Mouse (Mus musculus) lung, embryonic 16.5 days (tissue): ENCODE measurements around the gene Hyal3. TPM values are rescaled to one million over a fixed set of nuclear protein-coding genes. Genes with fewer than 3 reads are reported as not detected.

Experiments used
- ATAC-seq: fragments of 200-750 bp; cut with Nextera tagmentation; 2 replicates; pipeline ENCODE4 v1.8.0; 2017; ENCODE audit warnings: low read depth, mild to moderate bottlenecking, moderate library complexity
- H3K27ac ChIP-seq: fragments of 300-500 bp; sonication (generic); 2 replicates; pipeline ENCODE4 v1.5.1; 2014; ENCODE audit warnings: mild to moderate bottlenecking, control low read depth, low read length
- H3K27me3 ChIP-seq: fragments of 300-500 bp; sonication (generic); 2 replicates; pipeline ENCODE4 v1.6.1; 2014; ENCODE audit warnings: low read depth, low read length, mixed read lengths; ENCODE audit not compliant: control insufficient read depth, insufficient read depth
- H3K36me3 ChIP-seq: fragments of 300-500 bp; sonication (generic); 2 replicates; pipeline ENCODE4 v1.6.1; 2014; ENCODE audit warnings: low read length; ENCODE audit not compliant: control insufficient read depth, insufficient read depth
- H3K4me1 ChIP-seq: fragments of 300-500 bp; sonication (generic); replicated peaks from 2 replicates; pipeline ENCODE4 v1.6.1; 2014; ENCODE audit warnings: low read length, mixed read lengths; ENCODE audit not compliant: control insufficient read depth, insufficient read depth
- H3K4me2 ChIP-seq: fragments of 300-500 bp; sonication (generic); 2 replicates; pipeline ENCODE4 v1.6.1; 2014; ENCODE audit warnings: low read depth, low read length, control low read depth
- H3K4me3 ChIP-seq: fragments of 300-500 bp; sonication (generic); 2 replicates; pipeline ENCODE4 v1.5.1; 2014; ENCODE audit warnings: mild to moderate bottlenecking, low read length, control low read depth
- H3K9ac ChIP-seq: fragments of 300-500 bp; sonication (generic); 2 replicates; pipeline ENCODE4 v1.6.1; 2014; ENCODE audit warnings: low read length, control low read depth
- H3K9me3 ChIP-seq: fragments of 300-500 bp; sonication (generic); 2 replicates; pipeline ENCODE4 v1.6.1; 2016; ENCODE audit warnings: low read length; ENCODE audit not compliant: control insufficient read depth
- WGBS: fragments of 180-500 bp; shearing (Covaris S2); extraction: QIAGEN DNeasy Blood & Tissue Kit; methylation state at CpG from one replicate; pipeline ENCODE4 v1.1.7; 2014; 5-methylcytosine and 5-hydroxymethylcytosine counted together
- polyA plus RNA-seq: library from polyadenylated mRNA; unstranded; fragments of >200 nt; fragmentation: Nextera tagmentation; extraction: Ambion mirVana; gene quantifications from 2 replicates; pipeline ENCODE4 v1.2.1, GENCODE M21; 2015

Hyal3 gene
- polyA plus RNA-seq, 1 experiment from 2014 or later = 1.6 TPM

DNA sequence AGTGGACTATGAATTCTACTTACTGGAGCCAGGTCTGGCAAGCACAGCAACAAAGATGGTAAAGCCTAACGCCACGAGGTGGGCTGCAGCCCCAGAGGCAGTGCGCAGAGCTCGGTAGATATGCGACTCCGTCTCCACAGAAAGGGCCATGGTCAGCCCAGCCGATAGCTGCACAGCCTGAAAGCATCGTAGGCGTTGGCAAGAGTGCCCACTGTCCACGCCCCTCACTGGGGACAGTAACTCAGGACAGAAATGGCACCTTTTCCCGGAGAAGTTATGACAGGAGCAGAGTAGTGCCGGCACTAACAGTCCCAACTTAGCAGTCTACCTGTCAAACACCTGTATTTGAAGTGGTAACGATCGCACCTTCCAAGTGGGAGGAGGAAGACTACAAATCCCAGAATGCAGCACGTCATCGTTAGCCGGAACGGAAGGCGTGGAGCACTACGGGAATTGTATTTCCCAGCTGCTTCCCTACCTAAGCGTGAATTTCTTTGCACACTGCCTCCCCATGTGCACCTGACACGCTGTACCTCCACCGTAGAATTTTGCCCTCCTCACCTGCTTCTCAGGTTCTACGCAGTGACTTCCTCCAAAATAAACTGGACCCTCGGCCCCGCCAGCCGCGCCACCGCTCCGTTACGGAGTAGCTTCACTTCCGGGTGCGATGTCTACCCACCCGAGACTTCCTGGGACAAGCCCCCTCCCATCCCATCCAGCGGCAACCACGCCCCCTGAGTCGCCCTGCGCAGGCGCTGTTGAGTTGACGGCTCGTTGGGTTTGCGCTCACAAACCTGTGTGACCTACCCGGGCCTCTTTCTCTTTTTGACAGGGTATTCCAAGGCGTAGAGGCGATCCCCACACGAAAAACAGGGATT lies 38.9 kb upstream of the Hyal3 start, which contains the start of the genes Cyb561d2 and Nprl2:
TSS of gene Cyb561d2 (minus strand) at position 720 of the 878 bp plus-strand sequence.
TSS of gene Nprl2 (plus strand) at position 753 of the 878 bp plus-strand sequence.
- Histone ChIP-seq H3K27ac (peak within 1 kb of the TSS; percentile 28), H3K9me3 (no peaks in the 10 kb centered on the region), H3K27me3 (no peaks in the 10 kb centered on the region), H3K36me3 (peaks cover 32% of the 10 kb centered on the region), H3K4me2 (peak within 1 kb of the TSS; percentile 93), H3K9ac (peak within 1 kb of the TSS; percentile 81), H3K4me1 (peaks cover 23% of the 10 kb centered on the region), H3K4me3 (peak within 1 kb of the TSS; percentile 67)
- under 1% methylated on average over 46 of the region's 46 CpGs for WGBS
- peak; percentile 89 for ATAC-seq

DNA sequence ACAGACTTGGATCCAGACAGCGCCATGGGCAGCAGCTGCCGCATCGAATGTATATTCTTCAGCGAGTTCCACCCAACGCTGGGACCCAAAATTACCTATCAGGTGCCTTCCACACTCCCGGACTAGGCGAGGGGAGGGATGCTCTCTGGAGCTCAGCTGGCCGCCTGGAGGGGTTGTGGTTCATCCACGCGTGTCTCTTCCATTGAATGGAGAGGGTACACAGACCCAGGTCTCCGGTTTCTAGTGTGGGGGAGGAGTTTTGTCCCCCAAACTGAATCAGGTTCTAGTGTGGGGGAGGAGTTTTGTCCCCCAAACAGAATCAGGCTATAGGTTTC lies 38.3 kb upstream of the Hyal3 start:
- Histone ChIP-seq H3K4me3 (peak overlapping the region; percentile 67), H3K27ac (peak overlapping the region; percentile 16; the same call in 1 of the 2 replicates), H3K9me3 (no peaks in the 10 kb centered on the region), H3K4me2 (peak overlapping the region; percentile 93), H3K27me3 (no peaks in the 10 kb centered on the region), H3K36me3 (peaks cover 32% of the 10 kb centered on the region), H3K9ac (peak overlapping the region; percentile 81), H3K4me1 (peaks cover 25% of the 10 kb centered on the region)
- WGBS = under 1% methylated on average over 11 of the region's 11 CpGs
- 0 out of 2 replicates have a peak, but pooled peaks have one; percentile 4 for ATAC-seq

DNA sequence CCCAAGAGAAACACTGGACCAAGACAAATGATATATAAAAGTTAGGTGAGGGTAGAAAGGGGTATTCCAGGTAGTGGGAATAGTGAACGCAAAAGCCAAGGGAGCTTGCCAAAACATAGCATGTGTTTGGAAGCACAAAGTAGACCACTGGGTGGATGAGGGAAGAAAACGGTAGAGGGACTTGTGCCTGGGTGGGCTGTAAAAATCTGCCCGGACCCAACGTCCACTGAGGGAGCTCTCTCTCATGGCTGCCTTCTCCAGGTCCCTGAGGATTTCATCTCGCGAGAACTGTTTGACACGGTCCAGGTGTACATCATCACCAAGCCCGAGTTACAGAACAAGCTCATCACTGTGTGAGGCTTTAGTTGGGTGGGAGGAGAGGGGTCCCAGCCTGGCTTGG lies 37.9 kb upstream of the Hyal3 start:
- H3K9ac ChIP-seq = peak overlapping the region; percentile 81
- ATAC-seq = no peak
- no peaks in the 10 kb centered on the region for H3K27me3 ChIP-seq
- peaks cover 31% of the 10 kb centered on the region for H3K36me3 ChIP-seq
- peak overlapping the region; percentile 93 for H3K4me2 ChIP-seq
- no peaks in the 10 kb centered on the region for H3K9me3 ChIP-seq
- WGBS = 35% methylated on average over 8 of the region's 8 CpGs
- peak overlapping the region; percentile 67 for H3K4me3 ChIP-seq
- H3K4me1 ChIP-seq = peaks cover 27% of the 10 kb centered on the region
- no peak overlapping the region for H3K27ac ChIP-seq

DNA sequence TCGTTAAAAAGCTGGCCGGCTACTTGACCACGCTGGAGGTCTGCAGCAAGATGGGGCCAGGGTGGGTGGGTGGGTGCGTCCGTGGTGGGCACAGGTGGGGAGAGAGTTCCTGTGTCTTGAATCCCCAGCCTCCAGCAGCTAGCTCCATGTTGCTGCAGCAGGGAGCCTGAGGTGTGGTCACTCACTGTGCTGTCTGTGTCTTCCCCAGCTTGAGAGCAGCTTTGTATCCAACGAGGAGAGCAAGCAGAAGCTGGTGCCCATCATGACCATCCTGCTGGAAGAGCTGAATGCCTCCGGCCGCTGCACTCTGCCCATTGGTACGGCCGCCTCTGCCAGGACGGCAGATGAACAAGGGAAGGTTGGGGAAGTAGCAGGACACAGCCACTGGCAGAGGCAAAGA lies 37.3 kb upstream of the Hyal3 start:
- Histone ChIP-seq H3K9ac (no peak overlapping the region), H3K4me3 (no peak overlapping the region)
- ATAC-seq = no peak

DNA sequence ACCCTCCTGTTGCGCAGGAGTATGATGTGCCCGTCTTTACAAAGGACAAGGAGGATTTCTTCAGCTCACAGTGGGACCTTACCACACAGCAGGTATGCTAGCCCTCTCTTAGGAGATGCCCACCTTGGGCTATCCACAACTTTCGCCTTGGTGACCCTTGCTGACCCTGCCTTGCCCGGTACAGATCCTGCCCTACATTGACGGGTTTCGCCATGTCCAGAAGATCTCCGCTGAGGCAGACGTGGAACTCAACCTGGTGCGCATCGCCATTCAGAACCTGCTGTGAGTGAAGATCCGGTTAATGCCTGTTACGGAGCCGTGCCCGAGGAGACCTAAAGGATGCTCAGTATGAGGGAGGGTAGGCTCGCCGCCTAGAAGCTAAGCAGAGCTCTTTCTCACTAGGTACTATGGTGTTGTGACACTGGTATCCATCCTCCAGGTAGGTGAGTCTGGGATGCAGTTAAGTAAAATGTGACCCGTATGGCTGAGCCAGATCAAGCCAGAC lies 36.4 kb upstream of the Hyal3 start:
- no peaks in the 10 kb centered on the region for H3K27me3 ChIP-seq
- no peak overlapping the region for H3K9ac ChIP-seq
- no peak overlapping the region for H3K4me3 ChIP-seq
- no peak for ATAC-seq
- H3K9me3 ChIP-seq = no peaks in the 10 kb centered on the region
- no peak overlapping the region for H3K4me2 ChIP-seq
- no peak overlapping the region for H3K27ac ChIP-seq
- 94% methylated on average over 17 of the region's 17 CpGs for WGBS
- H3K36me3 ChIP-seq = peaks cover 17% of the 10 kb centered on the region
- H3K4me1 ChIP-seq = peaks cover 27% of the 10 kb centered on the region

More for the DNA sequence above, 37.3 kb upstream of the Hyal3 start:
- Histone ChIP-seq H3K27me3 (no peaks in the 10 kb centered on the region), H3K9me3 (no peaks in the 10 kb centered on the region), H3K4me1 (peaks cover 27% of the 10 kb centered on the region), H3K4me2 (0 out of 2 replicates have a peak overlapping the region, but pooled peaks have one; percentile 93), H3K27ac (no peak overlapping the region), H3K36me3 (peaks cover 25% of the 10 kb centered on the region)
- WGBS = 78% methylated on average over 11 of the region's 11 CpGs

DNA sequence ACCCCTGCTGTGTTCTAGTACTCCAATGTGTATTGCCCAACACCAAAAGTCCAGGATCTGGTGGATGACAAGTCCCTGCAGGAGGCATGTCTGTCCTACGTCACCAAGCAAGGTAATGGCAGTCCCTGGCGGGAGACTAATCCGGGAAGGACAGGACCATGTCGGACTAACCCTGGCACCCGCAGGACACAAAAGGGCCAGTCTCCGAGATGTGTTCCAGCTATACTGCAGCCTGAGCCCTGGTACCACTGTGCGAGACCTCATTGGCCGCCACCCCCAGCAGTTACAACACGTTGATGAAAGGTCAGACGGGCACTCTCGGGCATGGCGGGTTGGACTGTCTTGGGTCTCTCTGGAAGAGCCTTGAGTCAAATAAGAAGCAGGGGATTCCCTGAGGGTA lies 35.9 kb upstream of the Hyal3 start:
- 93% methylated on average over 12 of the region's 12 CpGs for WGBS
- Histone ChIP-seq H3K27me3 (no peaks in the 10 kb centered on the region), H3K4me3 (no peak overlapping the region), H3K9me3 (no peaks in the 10 kb centered on the region), H3K4me1 (peaks cover 27% of the 10 kb centered on the region), H3K9ac (no peak overlapping the region), H3K36me3 (peaks cover 13% of the 10 kb centered on the region), H3K27ac (no peak overlapping the region), H3K4me2 (no peak overlapping the region)
- no peak for ATAC-seq

DNA sequence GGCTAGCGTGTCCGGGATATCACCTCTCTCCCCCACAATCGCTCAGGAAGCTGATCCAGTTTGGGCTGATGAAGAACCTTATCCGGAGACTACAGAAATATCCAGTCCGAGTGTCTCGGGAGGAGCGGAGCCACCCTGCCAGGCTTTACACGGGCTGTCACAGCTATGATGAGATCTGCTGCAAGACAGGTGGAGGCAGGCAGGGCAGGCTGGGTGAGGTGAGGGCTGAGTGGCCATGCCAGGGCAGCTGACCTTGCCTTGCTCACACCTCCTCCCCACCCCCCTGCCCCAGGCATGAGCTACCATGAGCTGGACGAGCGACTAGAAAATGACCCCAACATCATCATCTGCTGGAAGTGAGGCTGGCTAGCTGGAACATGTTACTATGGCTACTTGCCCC lies 35.4 kb upstream of the Hyal3 start:
- no peak overlapping the region for H3K4me3 ChIP-seq
- 77% methylated on average over 10 of the region's 10 CpGs for WGBS
- ATAC-seq = no peak

DNA sequence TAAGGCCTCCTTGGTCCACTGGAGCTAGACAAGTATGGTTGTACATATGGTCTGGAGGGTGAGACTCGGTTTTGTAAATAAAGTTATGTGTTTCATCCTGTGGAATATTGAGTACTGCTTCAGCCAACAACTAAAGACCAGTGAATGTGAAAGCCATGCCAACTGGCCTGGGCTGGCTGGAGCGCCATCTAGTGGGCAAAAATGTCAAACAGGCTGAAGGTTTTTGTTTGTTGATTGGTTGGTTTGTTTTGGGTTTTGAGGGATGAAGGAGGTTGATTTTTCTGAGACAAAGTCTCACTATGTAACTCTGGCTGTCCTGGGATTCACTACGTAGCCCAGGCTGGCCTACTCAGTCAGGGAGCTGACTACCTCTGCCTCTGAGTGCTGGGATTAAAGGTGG lies 35.0 kb upstream of the Hyal3 start:
- 13% methylated on average over 3 of the region's 3 CpGs for WGBS
- Histone ChIP-seq H3K4me3 (no peak overlapping the region), H3K9me3 (no peaks in the 10 kb centered on the region), H3K4me2 (no peak overlapping the region), H3K4me1 (peaks cover 29% of the 10 kb centered on the region), H3K9ac (no peak overlapping the region), H3K27ac (no peak overlapping the region), H3K36me3 (peaks cover 10% of the 10 kb centered on the region; the same call in 1 of the 2 replicates), H3K27me3 (no peaks in the 10 kb centered on the region)
- ATAC-seq = no peak

More for the DNA sequence above, 35.4 kb upstream of the Hyal3 start:
- no peaks in the 10 kb centered on the region for H3K27me3 ChIP-seq
- H3K4me1 ChIP-seq = peaks cover 27% of the 10 kb centered on the region
- peaks cover 10% of the 10 kb centered on the region; the same call in 1 of the 2 replicates for H3K36me3 ChIP-seq
- H3K9me3 ChIP-seq = no peaks in the 10 kb centered on the region
- no peak overlapping the region for H3K9ac ChIP-seq
- no peak overlapping the region for H3K27ac ChIP-seq
- no peak overlapping the region for H3K4me2 ChIP-seq

DNA sequence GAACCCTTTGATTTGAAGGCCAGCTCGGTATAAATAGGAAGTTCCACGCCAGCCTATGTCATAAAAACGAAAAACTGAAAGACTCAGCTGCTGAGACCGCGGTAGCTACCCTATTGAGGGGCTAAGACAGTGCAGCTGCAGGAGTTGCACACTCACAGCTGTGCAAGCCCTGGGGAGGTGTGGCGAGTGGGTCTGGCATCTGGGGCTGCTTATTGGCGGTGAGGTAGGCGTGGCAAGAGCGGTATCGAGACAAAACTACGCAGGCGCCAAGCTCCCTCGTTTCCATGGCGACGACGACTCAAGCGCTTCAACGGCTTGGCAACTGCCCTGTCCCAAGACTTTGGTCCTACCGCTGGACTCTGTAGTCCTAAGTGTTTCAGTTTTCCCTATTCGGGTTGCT lies 33.6 kb upstream of the Hyal3 start, which contains the start of gene Zmynd10:
TSS of gene Zmynd10 (plus strand) at position 273 of the 400 bp plus-strand sequence.
- no peak within 1 kb of the TSS for H3K27ac ChIP-seq
- peaks cover 10% of the 10 kb centered on the region; the same call in 1 of the 2 replicates for H3K36me3 ChIP-seq
- peaks cover 33% of the 10 kb centered on the region for H3K4me1 ChIP-seq
- H3K27me3 ChIP-seq = no peaks in the 10 kb centered on the region
- peak; percentile 62 for ATAC-seq
- WGBS = 2% methylated on average over 20 of the region's 20 CpGs
- peak within 1 kb of the TSS; percentile 26 for H3K4me3 ChIP-seq
- 0 out of 2 replicates have a peak within 1 kb of the TSS, but pooled peaks have one; percentile 31 for H3K9ac ChIP-seq
- H3K9me3 ChIP-seq = no peaks in the 10 kb centered on the region
- peak within 1 kb of the TSS; percentile 49 for H3K4me2 ChIP-seq
